Mouse (Mus musculus): ENCODE results near the gene Creb5. TPM values are rescaled to one million over a fixed set of nuclear protein-coding genes. Genes with fewer than 3 reads are reported as not detected.
A peak's percentile ranks its signal among the peaks of the same experiment; 100 is the strongest.

Creb5 gene
- polyA plus RNA-seq, 1 experiment from 2014 or later, result 13.9 TPM

DNA sequence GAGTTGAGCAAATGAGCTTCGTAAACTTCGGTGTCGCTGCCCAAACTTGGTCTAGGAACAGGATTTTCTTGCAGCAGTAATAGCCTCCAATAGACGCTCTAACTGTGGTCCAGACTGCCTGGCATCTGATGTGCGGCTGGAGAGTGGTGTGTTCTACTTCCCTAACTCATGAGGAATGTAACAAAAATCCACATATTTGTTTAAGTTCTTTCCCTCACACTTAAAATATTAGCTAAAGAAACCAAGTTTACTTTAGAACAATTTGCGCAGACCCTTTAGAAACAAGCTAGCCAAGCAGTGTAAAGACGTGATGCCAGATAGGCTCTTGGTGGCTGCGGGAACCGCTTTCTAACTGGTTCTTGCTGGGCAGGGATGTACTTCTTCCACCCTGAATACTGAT, 428.9 kb downstream of the Creb5 start:
- Histone ChIP-seq H3K4me3 (no peak overlapping the region), H3K27ac (replicated peaks) (no peak overlapping the region), H3K9me3 (no peaks in the 10 kb centered on the region), H3K4me1 (no peaks in the 10 kb centered on the region), H3K27me3 (replicated peaks; ENCODE audit: low read depth, poor library complexity, severe bottlenecking) (no peaks in the 10 kb centered on the region), H3K36me3 (replicated peaks) (no peaks in the 10 kb centered on the region)
- 90% methylated on average over 9 of the region's 9 CpGs for WGBS
- DNase-seq (ENCODE audit: low spot score), result no peak

GRCm38 (mm10) chr6:53720009-53720408, 432.9 kb downstream of the Creb5 start:
- peaks cover 4% of the 10 kb centered on the region for H3K4me1 ChIP-seq
- no peak overlapping the region for H3K4me3 ChIP-seq
- WGBS, result 89% methylated on average over 3 of the region's 3 CpGs
- no peak overlapping the region for H3K27ac ChIP-seq (replicated peaks)
- no peaks in the 10 kb centered on the region for H3K9me3 ChIP-seq
- H3K27me3 ChIP-seq (replicated peaks; ENCODE audit: low read depth, poor library complexity, severe bottlenecking), result peaks cover 19% of the 10 kb centered on the region; the same call in 1 of the 2 replicates
- H3K36me3 ChIP-seq (replicated peaks), result no peaks in the 10 kb centered on the region
- no peak for DNase-seq (ENCODE audit: low spot score)

DNA sequence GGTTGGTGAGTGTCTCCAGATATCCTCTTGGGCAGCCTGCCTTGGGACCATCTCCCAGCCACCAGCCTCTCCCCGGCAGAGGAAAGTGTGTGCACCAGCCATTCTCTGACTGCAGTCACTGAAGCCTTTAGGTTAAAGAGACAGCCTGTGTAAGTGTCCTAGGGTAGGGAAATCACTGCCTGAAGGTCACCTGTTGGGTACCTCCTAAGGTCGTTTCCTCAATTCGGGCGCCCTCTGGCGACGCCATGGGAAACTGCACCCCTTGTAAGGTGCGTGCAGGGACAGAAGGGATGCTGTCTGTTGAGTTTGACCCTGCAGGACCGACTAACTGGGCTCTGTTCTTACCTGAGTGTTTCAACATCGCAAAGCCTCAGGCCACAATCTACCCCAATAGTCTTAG, 434.5 kb downstream of the Creb5 start:
- Histone ChIP-seq H3K27ac (replicated peaks) (no peak overlapping the region), H3K4me1 (peaks cover 4% of the 10 kb centered on the region), H3K4me3 (no peak overlapping the region), H3K27me3 (replicated peaks; ENCODE audit: low read depth, poor library complexity, severe bottlenecking) (peaks cover 19% of the 10 kb centered on the region; the same call in 1 of the 2 replicates), H3K36me3 (replicated peaks) (no peaks in the 10 kb centered on the region), H3K9me3 (no peaks in the 10 kb centered on the region)
- WGBS, result 12% methylated on average over 9 of the region's 9 CpGs
- peak; percentile 79 for DNase-seq (ENCODE audit: low spot score)

DNA sequence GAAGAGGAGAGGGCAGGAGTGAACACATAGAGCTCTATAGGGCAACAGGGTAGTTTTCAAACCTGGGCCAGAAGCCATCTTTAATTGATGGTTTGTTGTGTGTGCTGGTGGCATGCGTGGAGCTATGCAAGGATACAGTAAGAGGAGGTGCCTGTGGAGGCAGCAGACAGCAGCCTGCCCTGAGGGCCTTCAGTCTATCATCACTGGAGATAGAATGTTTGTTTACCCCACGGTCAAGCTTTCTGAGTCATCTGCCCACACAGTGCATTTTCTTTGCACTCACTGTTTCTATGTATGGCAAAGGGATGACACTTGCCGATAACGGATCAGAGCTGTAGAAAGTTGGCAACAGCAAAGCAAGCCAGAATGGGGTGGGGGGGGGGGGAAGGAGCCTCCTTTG, 435.6 kb downstream of the Creb5 start:
- H3K9me3 ChIP-seq, result no peaks in the 10 kb centered on the region
- H3K27me3 ChIP-seq (replicated peaks; ENCODE audit: low read depth, poor library complexity, severe bottlenecking), result peaks cover 19% of the 10 kb centered on the region; the same call in 1 of the 2 replicates
- H3K36me3 ChIP-seq (replicated peaks), result no peaks in the 10 kb centered on the region
- no peak overlapping the region for H3K27ac ChIP-seq (replicated peaks)
- peaks cover 4% of the 10 kb centered on the region for H3K4me1 ChIP-seq
- no peak overlapping the region for H3K4me3 ChIP-seq
- no peak for DNase-seq (ENCODE audit: low spot score)
- 78% methylated on average over 4 of the region's 4 CpGs for WGBS

GRCm38 (mm10) chr6:53730487-53730886, 443.4 kb downstream of the Creb5 start:
- H3K27ac ChIP-seq (replicated peaks), result no peak overlapping the region
- peaks cover 8% of the 10 kb centered on the region for H3K4me1 ChIP-seq
- H3K36me3 ChIP-seq (replicated peaks), result no peaks in the 10 kb centered on the region
- no peak for DNase-seq (ENCODE audit: low spot score)
- no peaks in the 10 kb centered on the region for H3K9me3 ChIP-seq
- H3K27me3 ChIP-seq (replicated peaks; ENCODE audit: low read depth, poor library complexity, severe bottlenecking), result no peaks in the 10 kb centered on the region; the same call in 1 of the 2 replicates
- H3K4me3 ChIP-seq, result no peak overlapping the region
- 83% methylated on average over 7 of the region's 7 CpGs for WGBS

GRCm38 (mm10) chr6:53730996-53731485, 444.0 kb downstream of the Creb5 start:
- 87% methylated on average over 5 of the region's 5 CpGs for WGBS
- H3K27me3 ChIP-seq (replicated peaks; ENCODE audit: low read depth, poor library complexity, severe bottlenecking), result no peaks in the 10 kb centered on the region; the same call in 1 of the 2 replicates
- no peaks in the 10 kb centered on the region for H3K9me3 ChIP-seq
- DNase-seq (ENCODE audit: low spot score), result no peak
- H3K27ac ChIP-seq (replicated peaks), result no peak overlapping the region
- no peak overlapping the region for H3K4me3 ChIP-seq
- H3K36me3 ChIP-seq (replicated peaks), result no peaks in the 10 kb centered on the region
- peaks cover 8% of the 10 kb centered on the region for H3K4me1 ChIP-seq

- Histone ChIP-seq H3K4me1 (peaks cover 10% of the 10 kb centered on the region), H3K4me3 (no peak overlapping the region), H3K27ac (replicated peaks) (no peak overlapping the region), H3K9me3 (no peaks in the 10 kb centered on the region), H3K36me3 (replicated peaks) (no peaks in the 10 kb centered on the region), H3K27me3 (replicated peaks; ENCODE audit: low read depth, poor library complexity, severe bottlenecking) (no peaks in the 10 kb centered on the region; the same call in 1 of the 2 replicates)
- 73% methylated on average over 1 of the region's 1 CpGs for WGBS
- DNase-seq (ENCODE audit: low spot score), result no peak
These were observed 446.5 kb downstream of the Creb5 start for GRCm38 (mm10) chr6:53733546-53733945.

DNA sequence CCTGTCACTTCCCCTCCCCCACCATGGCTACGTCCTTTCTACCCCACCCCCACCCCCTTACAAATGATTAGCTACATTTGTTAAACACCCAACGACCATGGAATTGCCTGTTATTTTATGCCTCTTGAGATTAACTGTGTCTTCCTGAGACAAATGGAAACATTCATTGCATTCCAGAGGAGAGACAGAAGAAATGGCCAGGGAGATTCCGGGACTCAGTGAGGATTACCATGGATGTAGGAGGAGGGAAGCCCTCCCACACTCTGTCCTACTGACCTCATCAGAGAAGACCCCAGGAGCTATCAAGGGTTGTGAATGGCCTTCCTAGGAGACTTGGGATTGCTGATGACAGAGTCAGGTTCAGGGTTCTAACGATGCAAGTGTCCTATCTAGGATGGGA, 446.9 kb downstream of the Creb5 start:
- H3K27ac ChIP-seq (replicated peaks), result no peak overlapping the region
- H3K9me3 ChIP-seq, result no peaks in the 10 kb centered on the region
- no peaks in the 10 kb centered on the region; the same call in 1 of the 2 replicates for H3K27me3 ChIP-seq (replicated peaks; ENCODE audit: low read depth, poor library complexity, severe bottlenecking)
- H3K4me1 ChIP-seq, result peaks cover 10% of the 10 kb centered on the region
- no peaks in the 10 kb centered on the region for H3K36me3 ChIP-seq (replicated peaks)
- no peak overlapping the region for H3K4me3 ChIP-seq
- 35% methylated on average over 4 of the region's 4 CpGs for WGBS
- DNase-seq (ENCODE audit: low spot score), result no peak

GRCm38 (mm10) chr6:53735696-53736095, 448.6 kb downstream of the Creb5 start:
- Histone ChIP-seq H3K27me3 (replicated peaks; ENCODE audit: low read depth, poor library complexity, severe bottlenecking) (no peaks in the 10 kb centered on the region; the same call in 1 of the 2 replicates), H3K36me3 (replicated peaks) (no peaks in the 10 kb centered on the region), H3K4me1 (peaks cover 10% of the 10 kb centered on the region), H3K9me3 (no peaks in the 10 kb centered on the region), H3K4me3 (no peak overlapping the region), H3K27ac (replicated peaks) (no peak overlapping the region)
- WGBS, result 82% methylated on average over 6 of the region's 6 CpGs
- no peak for DNase-seq (ENCODE audit: low spot score)

- Histone ChIP-seq H3K9me3 (no peaks in the 10 kb centered on the region), H3K27me3 (replicated peaks; ENCODE audit: low read depth, poor library complexity, severe bottlenecking) (no peaks in the 10 kb centered on the region; the same call in 1 of the 2 replicates), H3K27ac (replicated peaks) (no peak overlapping the region), H3K4me3 (no peak overlapping the region), H3K36me3 (replicated peaks) (no peaks in the 10 kb centered on the region), H3K4me1 (peaks cover 10% of the 10 kb centered on the region)
- DNase-seq (ENCODE audit: low spot score), result no peak
These were observed 451.1 kb downstream of the Creb5 start for GRCm38 (mm10) chr6:53738206-53738605.

DNA sequence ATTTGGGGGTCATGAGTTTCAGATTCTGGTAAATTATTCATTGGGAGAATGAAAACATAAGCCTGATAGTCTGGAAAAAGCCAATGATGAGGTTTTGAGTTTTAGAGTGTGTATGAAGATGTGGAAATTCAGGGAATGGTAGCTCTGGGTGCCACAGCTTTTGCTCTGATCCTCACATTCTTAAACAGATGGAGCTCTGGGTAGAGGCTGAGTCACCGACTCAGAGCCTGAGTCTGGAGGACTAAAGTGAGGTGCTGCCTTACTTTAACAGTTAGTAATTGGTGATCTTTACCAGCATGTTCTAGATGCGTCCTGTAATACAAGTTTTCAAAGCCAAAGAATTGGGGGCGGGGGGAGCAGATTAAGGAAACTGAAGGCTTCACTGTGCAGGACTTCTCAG, 454.2 kb downstream of the Creb5 start:
- no peak for DNase-seq (ENCODE audit: low spot score)
- 92% methylated on average over 3 of the region's 3 CpGs for WGBS
- Histone ChIP-seq H3K4me1 (0 out of 2 replicates have a peak, but pooled peaks cover 2% of the 10 kb centered on the region), H3K27me3 (replicated peaks; ENCODE audit: low read depth, poor library complexity, severe bottlenecking) (no peaks in the 10 kb centered on the region), H3K27ac (replicated peaks) (no peak overlapping the region), H3K4me3 (no peak overlapping the region), H3K9me3 (no peaks in the 10 kb centered on the region), H3K36me3 (replicated peaks) (no peaks in the 10 kb centered on the region)

Measured in embryonic facial prominence, embryonic 10.5 days (tissue).